Mouse (Mus musculus) large intestine, adult 2 months (tissue): ENCODE data around the gene Pigk. TPM values are rescaled to one million over a fixed set of nuclear protein-coding genes. Genes with fewer than 3 reads are reported as not detected.

ENCODE experiments used
- DNase-seq: peaks from one replicate; pipeline ENCODE4 v3.0.0-alpha.2; 2012; ENCODE audit warnings: low read depth, low spot score
- WGBS: fragments of 180-500 bp; shearing (Covaris S2); methylation state at CpG from one replicate; pipeline ENCODE4 v1.1.7; 2018; 5-methylcytosine and 5-hydroxymethylcytosine counted together
- polyA plus RNA-seq: library from polyadenylated mRNA; depleted of rRNA; stranded (reverse); fragments of >200 nt; gene quantifications from 2 replicates; pipeline ENCODE4 v1.2.3, GENCODE M21; 2012

Pigk gene
- polyA plus RNA-seq, 1 experiment: 7.5 TPM

DNA sequence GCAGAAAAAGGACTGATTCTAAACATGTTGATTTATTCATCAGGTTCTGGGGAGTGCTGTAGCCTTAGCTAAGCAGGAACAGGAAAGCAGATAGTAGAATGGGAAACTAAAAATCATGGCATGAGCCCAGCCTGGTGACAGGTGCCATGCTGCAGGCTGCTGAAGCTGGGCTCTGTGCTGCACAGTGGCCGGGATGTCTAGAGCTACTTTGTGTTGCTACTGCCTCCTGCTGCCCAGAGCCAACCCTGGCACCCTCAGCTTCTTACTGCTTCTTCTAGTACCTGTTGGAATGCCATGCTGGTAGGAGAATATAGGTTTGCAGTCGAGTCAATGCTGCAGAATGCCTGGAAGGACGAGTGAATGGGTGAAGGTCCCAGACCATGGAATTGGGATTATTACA lies 8.9 kb downstream of the Pigk start:
- DNase-seq: no peak
- WGBS: 49% methylated on average over 3 of the region's 3 CpGs

DNA sequence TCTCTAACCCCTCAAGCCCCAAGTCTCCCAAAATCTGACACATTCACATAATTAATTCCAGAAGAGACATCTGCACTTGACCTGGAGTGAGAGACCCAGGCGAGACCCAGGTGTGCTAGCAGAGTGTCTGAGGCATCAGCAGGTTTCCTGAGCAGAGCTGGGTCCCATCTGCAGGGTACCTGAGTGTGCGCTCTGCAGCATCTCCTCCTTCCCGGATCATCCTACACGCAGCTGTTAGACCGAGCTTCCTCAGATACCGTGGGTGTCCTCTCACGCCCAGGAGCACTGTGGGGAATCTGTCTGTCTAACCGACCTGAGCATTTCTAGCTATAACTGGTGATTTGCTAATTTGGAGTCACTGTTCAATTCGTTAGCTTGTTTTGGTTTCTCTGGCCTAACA lies 10.5 kb downstream of the Pigk start:
- WGBS: 91% methylated on average over 9 of the region's 9 CpGs
- no peak for DNase-seq

DNA sequence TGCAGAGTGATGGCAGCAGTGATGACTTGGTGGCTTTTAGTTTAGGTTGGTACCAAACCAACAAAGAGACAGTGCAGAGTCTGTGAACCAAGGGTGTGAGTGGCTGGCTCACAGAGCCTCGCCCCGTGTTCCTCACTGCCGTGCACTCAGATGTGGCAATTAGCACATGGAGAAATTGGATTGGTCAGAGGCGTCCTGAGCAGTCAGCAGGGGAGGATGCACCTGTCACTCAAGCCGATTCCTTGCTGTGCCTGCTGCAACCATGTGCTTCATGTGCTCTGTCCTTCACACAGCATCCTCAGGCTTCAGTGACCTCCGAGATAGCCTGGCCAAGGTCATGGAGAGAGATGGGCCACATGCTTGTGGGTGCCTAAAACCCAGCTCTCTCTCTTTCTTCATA lies 14.3 kb downstream of the Pigk start:
- 77% methylated on average over 6 of the region's 6 CpGs for WGBS
- DNase-seq: no peak

DNA sequence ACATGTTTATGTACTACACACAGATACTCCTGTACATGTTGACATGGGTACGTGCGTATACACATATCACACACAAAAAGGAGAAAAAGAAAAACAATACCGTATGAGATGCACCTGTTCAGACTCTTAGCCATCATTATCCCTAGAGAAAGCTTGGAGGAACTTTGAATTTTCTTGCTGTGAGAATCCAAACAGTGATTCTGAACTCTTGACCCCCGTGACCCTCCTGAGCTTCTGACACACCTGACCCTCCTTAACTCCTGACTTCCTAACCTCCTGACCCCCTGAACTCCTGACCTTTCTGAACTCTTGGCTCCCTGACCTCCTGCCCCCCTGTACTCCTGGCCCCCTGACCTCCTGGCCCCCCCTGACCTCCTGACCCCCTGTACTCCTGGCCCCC lies 19.1 kb downstream of the Pigk start:
- no peak for DNase-seq
- 91% methylated on average over 4 of the region's 4 CpGs for WGBS

DNA sequence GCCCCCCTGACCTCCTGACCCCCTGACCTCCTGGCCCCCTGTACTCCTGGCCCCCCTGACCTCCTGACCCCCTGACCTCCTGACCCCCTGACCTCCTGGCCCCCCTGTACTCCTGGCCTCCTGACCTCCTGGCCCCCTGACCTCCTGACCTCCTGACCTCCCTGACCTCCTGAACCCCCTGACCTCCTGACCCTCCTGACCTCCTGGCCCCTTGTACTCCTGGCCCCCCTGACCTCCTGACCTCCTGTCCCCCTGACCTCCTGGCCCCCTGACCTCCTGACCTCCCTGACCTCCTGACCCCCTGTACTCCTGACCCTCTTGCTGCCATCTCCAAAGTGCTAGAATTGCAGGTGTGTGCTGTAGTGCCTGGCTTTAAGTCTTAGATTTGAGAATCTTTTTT lies 19.6 kb downstream of the Pigk start:
- DNase-seq: no peak

DNA sequence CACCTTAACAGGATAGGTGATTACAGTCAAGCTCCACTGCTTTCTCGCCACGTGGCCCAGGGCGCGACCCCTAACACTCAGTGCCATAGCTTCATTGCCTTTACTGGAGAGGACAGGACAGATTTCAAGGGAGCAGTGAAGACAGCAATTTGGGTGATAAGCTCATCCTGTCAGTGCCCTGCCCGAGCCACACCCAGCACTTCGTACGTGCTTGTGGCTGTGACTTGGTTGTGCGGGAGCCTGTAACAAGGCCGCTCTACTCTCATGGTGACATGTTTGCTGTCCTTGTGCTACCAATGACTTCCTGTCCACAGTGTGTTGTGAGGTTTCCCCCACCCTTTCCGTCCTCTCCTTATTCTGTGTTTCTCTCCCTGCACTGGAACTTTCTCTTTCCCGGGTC lies 20.2 kb downstream of the Pigk start:
- DNase-seq: no peak
- 83% methylated on average over 11 of the region's 11 CpGs for WGBS

DNA sequence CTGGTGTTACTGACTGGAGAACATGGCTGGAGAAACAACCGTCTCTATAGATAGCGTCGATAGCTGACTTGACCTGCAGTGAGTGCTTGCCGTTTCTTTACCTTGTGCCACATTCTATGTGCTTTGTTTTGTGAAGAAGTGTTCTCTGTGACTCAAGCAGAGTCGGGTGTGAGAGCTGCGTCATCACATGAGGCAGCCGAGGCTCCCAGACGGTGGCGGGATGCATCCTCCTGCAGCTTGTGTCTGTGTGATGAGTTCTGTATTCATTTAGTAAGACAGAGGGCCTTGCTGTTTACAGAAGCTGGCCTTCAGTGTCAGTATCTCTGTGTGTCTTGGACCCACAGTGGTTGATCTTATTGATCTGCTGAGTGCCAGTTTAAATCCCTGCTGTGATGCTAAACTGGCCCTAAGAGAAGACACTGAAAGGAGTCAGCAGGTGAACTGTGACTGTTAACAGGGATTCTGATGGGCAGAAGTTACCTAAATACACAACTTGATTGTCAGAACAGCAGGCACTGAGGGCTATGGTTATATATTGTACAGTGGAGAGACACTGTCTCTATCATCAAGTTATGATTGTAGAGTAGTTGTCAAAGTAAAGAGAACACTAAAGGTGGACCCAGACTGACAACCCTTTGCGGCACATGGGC lies 21.8 kb downstream of the Pigk start:
- no peak for DNase-seq
- 78% methylated on average over 10 of the region's 10 CpGs for WGBS

DNA sequence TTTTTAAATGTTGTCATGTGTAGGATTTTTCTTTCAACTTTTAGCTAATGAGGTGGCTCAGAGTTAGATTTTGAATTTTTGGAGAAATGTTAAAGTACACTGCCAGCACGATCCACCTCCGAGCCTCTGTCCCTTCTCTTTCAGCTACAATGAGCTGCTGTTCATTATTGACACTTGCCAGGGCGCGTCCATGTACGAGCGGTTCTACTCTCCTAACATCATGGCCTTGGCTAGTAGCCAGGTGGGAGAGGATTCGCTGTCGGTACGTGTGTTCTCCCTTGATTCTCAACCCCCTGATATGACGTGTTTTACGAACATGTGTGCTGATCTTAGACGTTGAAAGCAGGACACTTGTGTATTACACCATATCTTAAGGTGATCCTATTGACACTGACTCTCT lies 30.4 kb downstream of the Pigk start:
- DNase-seq: no peak
- WGBS: 49% methylated on average over 12 of the region's 12 CpGs

DNA sequence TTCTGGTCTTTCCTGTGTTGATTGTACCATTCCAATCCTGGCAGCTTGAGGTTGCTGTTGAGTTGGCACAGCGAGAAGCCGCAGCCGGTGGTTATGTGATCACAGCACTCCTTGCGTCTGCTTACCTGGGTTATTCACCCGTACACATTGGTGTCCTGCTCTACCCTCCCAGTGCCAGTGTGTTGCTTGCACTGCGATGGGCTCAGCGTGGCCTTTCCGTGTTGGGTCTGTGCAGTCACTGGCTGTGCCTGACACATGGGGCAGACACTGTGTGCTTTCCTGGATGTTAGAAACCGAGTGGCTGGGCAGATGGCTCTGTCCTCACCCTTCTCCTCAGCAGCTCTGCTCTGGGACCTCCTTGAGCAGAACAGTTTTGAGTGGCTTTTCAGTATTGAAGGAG lies 31.7 kb downstream of the Pigk start:
- WGBS: 91% methylated on average over 9 of the region's 9 CpGs

DNA sequence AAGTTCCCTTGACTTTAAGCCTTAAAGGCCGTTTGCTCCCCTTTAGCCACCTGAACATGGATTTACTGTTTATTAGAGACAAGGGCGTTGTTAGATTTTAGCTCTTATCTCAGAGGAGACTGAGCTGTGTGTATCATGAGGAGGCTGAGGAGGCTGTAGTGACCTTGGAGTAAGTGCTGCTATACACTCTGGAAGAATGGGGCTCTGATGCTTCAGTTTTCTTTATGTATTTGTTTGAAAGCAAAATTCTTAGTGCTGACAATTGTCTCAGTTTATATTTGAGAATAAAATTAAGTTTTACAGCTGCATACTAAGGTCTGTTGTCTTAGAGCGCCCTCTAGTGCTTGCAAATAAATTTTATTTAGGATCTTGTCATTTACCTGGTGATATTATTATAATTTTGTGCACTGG lies 35.6 kb downstream of the Pigk start:
- 30% methylated on average over 3 of the region's 3 CpGs for WGBS
- DNase-seq: peak; percentile 38

More for the DNA sequence above, 31.7 kb downstream of the Pigk start:
- DNase-seq: no peak

DNA sequence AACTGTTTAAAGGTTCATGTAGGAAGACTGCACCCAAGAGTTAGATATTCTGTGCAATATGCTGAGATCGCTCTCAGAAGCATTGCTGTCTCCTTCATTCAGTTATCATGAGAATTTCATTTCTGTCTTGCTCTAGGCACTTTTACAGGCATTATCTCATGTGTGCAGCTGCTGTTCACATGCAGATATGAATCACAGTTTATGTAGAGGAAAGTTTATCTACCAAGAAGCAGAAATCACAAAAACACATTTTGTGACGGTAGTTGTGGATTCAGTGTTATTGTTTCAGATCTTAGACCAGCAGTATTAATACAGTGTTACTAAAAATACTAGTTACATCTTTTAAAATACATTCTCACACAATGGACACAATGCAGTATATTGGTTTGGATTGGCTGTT lies 36.0 kb downstream of the Pigk start:
- 70% methylated on average over 2 of the region's 2 CpGs for WGBS
- DNase-seq: no peak

DNA sequence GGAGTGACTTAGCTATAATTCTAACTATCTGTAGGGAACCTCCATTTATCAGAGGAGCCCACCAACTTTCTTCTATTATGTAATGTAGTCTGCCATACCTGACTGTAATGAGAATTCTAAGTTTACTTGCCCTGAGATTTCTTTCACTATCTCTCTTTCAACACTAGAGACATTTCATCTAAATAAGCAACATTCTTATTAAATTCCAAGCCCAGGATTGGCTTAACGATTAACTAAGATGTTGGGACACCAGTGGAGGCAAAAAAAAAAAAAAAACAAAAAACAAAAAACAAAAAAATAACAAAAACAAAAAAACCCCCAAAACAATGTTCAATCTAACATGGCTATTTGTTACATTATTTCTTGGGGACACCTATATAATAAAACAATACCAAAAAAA lies 39.0 kb downstream of the Pigk start:
- DNase-seq: no peak
- WGBS: 94% methylated on average over 1 of the region's 1 CpGs

DNA sequence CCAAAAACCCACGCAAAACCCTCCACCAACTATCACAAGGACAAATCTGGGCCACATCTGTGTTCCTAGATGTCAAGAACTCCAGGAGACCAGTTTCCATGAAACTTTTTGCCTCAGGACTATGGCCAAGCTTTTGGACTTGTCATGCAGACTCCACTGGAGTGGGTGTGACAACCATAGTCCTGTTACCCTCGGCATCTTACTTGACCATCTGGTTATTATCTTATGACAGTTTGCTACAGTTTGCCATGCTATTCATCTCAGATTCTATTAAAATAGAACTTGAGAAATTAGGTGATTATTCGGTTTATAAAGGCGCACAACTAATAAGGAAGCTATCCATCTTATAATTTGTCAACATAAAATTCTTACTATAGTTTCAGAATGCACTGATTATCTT lies 39.4 kb downstream of the Pigk start:
- no peak for DNase-seq
- 88% methylated on average over 4 of the region's 4 CpGs for WGBS

DNA sequence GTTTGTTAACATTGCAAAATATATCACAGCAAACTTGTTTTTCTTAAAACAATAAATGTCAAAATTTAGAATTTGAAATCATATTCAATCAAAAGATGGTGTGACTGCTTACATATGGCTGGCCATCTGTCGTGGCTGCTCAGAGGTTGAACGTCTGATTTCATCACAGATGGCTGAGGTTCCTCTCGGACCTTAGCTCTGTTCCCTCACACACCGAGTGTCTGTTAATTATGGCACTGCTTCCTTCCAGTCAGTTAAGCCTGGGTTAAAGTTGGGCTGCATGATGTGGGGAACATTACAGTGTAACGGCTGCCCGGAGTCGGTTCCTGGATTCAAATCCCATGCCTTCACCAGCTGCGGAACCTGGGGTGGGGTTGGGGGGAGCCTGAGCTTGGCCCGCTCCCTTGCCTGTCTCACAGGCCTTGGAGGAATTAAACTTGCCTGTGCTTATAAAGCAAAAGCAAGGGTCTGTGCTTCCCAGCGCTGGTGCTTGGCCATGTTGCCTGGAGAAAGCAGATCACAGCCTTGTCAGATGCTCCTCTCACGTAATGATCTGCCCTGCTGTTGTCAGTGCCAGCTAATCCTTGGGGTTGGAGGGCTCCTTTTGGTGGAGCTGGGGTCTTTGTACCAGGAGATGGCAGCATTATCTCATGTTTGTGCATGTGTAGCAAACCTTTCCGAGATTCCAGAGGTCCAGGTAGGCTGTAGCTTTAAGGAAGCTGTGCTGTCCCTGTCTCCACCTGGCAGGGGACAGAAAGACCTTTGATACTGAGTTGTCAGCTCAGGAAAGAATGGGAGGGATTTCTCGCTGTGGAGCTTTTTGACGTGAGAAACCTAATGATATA lies 40.2 kb downstream of the Pigk start:
- 70% methylated on average over 14 of the region's 14 CpGs for WGBS
- no peak for DNase-seq

DNA sequence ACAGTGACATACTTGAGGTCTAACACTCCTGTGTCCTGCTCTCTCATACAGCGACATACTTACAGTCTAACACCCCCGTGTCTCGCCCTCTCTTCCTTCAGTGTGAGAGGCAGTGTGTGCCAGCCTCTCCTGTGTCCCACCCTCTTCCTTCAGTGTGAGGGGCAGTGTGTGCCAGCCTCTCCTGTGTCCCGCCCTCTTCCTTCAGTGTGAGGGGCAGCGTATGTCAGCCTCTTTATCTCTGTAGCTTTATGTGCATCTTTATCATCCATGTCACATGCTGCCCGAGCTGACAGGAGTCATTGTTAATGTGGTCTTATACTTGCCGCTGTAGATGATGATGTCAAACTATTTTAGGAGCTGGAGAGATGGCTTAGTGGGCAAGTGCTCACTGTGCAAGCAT lies 41.6 kb downstream of the Pigk start:
- no peak for DNase-seq
- 86% methylated on average over 7 of the region's 7 CpGs for WGBS

DNA sequence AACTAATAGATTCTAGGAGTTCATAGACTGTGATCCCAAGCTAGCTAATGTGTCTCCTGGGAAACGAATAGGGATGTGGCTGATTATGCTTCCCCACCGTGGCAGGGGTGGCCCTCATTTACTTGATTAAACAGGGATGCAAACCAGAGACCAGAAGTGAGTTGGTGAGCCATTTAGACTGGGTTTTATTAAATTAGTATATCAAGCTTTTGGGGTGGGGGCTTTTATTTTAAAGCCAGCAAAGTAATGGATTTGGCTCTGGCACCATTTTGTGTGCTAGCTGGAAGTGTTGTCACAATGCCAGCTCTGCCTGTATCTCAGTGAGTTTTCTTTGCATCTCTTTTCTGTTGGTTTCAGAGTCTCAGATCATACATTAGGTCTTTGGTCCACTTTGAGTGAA lies 43.0 kb downstream of the Pigk start:
- 83% methylated on average over 2 of the region's 2 CpGs for WGBS
- no peak for DNase-seq

DNA sequence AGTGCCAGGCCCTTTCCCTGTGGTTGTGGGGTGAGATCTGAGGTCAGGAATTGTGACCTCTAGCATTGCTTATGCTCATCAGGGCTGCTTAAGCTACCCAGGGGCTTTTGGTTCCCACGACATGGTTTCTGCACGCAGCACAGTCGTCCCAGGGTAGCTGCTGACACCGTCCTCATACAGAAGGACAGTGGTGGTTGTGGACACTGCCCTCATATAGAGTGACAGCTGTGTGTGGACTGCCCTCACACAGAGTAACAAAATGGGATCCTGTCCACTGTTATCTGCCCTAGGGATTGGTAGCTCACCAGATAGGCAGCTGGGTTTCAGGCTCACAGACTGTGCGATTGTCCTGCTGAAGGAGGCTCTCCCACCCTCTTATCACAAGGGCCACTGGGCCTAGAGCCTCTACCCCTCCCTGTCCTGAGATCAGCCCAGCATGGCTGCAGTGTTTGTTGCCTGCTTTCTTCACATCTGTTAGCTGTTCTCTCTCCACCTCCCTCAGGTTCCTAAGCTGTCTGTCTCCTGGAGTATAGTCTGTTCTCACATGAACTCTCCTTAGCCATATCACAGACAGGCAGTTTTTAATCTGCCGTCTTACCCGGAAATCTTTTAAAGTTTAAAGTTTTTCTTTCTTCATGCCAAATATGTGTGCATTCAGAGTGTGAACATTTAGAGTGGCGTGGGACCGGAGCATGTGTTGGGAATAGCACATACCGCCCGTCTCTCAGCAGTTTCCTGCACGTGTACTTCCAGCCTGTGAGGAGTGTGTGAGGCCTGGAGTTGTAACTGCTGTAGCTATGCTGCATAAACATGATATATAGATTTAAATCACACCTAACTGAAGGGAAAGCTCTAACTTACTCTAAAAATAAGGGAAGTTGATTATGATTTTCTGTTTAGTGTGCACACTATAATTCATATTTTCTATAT lies 43.8 kb downstream of the Pigk start:
- DNase-seq: no peak
- 86% methylated on average over 12 of the region's 12 CpGs for WGBS

DNA sequence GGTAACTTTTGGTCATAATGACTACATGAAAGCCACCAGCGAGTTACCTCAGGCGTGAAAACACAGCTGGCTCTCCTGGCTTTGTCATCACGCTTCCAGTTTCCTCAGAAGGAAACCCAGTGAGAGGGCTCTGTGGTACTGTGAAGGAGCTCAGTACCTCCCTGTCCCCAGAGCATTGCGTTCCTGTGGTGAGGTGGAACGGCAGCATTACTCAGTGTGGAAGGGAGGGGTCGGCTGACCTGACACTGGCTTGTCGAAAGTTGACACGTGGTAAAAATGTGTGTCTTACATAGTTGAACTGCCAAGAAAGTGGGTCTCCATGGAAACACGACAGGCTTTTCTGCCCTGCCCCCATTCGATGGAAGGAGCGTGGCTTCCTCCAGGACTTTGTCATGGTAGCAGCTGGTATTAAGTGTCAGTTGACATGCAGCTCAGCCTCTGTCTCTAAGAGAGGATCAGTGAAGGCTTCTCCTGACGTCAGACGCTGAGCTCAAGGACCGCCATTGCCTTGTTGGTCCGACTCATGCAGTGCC lies 44.7 kb downstream of the Pigk start:
- DNase-seq: no peak
- WGBS: 78% methylated on average over 15 of the region's 15 CpGs

DNA sequence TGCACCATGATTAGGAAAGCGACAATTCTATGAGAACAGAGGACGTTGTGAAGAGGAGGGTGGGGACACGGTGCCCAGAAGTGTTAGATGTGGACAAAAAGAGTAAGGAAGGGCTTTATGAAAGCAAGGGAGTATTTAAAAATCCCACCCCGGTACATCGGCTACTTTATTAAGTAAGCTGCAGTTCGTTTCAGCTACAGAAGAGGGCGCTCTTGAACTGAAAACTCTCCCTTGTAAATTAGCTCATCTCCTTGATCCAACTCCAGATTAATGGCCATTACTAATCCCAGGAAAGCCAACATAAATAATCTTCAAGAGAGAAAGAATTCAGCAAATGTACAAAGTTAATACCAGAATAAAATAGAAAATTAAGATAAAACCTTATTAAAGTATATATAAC lies 47.2 kb downstream of the Pigk start:
- WGBS: 32% methylated on average over 7 of the region's 7 CpGs

DNA sequence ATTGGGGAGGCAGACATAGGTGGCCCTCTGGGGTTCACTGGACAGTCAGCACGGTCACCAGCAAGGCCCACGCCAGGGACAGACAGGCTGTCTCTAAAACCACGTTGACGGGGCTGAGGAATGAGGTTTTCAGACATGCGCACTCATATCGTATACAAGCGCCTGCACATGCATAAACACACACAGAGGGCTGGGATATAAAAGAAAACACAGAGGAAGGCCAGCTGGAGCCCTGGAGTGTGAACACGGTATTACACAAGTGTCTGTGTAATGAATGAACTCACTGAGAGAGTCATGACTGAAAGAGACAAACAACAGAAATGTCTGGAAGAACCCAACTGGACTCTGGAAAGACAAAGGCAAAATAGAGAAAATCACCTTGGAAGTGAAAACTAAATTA lies 47.8 kb downstream of the Pigk start:
- 76% methylated on average over 8 of the region's 8 CpGs for WGBS
- no peak for DNase-seq

More for the DNA sequence above, 47.2 kb downstream of the Pigk start:
- no peak for DNase-seq
